Mouse (Mus musculus): ENCODE measurements around the gene Tlr4. TPM values are rescaled to one million over a fixed set of nuclear protein-coding genes. Genes with fewer than 3 reads are reported as not detected.

The Tlr4 gene
- polyA plus RNA-seq (2015; fragmentation: Nextera tagmentation; extraction: Ambion mirVana), result 1.9 and 2.0 TPM in 2 replicates

GRCm38 (mm10) chr4:66827463-66828162 lies at the start of gene Tlr4:
Tlr4 (plus strand) TSS chr4:66827584.
- H3K4me3 ChIP-seq (replicated peaks), result peak within 1 kb of the TSS; percentile 11
- H3K27me3 ChIP-seq, result no peaks in the 10 kb centered on the region
- peak within 1 kb of the TSS; percentile 33 for H3K27ac ChIP-seq
- peak within 1 kb of the TSS; percentile 49 for H3K4me2 ChIP-seq
- WGBS, result 32% methylated on average over 11 of the region's 11 CpGs
- no peaks in the 10 kb centered on the region for H3K9me3 ChIP-seq (replicated peaks)
- H3K36me3 ChIP-seq, result no peaks in the 10 kb centered on the region
- H3K9ac ChIP-seq, result no peak within 1 kb of the TSS
- ATAC-seq (replicated peaks; ENCODE audit: low FRiP score), result peak; percentile 79
- peaks cover 16% of the 10 kb centered on the region for H3K4me1 ChIP-seq

GRCm38 (mm10) chr4:66794283-66794682 lies 33.1 kb upstream of the Tlr4 start:
- no peaks in the 10 kb centered on the region for H3K36me3 ChIP-seq
- no peak for ATAC-seq (replicated peaks; ENCODE audit: low FRiP score)
- H3K4me2 ChIP-seq, result no peak overlapping the region
- H3K27me3 ChIP-seq, result no peaks in the 10 kb centered on the region
- no peaks in the 10 kb centered on the region for H3K4me1 ChIP-seq
- no peak overlapping the region for H3K9ac ChIP-seq
- no peak overlapping the region for H3K27ac ChIP-seq
- WGBS, result 84% methylated on average over 2 of the region's 2 CpGs
- no peaks in the 10 kb centered on the region for H3K9me3 ChIP-seq (replicated peaks)
- H3K4me3 ChIP-seq (replicated peaks), result no peak overlapping the region

DNA sequence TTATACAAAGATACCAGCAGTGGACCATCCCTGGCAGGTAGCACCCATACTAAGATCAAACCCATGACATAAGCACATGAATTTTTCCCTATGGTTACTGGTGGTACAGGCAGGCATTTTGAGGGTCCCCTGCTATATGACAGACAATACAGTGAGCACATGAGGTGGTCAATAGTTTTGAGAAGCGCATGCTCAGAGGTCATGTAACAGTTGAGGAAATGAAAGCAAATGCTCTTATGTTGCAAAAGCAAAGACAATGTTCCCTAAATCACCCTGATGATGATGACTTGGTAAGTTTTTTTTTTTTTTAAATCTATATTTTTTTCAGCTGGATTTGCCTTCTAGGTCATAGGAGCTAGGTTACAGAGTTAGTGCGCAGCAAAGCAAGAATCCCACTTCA lies 30.7 kb upstream of the Tlr4 start:
- Histone ChIP-seq H3K27ac (no peak overlapping the region), H3K9ac (no peak overlapping the region), H3K4me1 (no peaks in the 10 kb centered on the region), H3K9me3 (replicated peaks) (no peaks in the 10 kb centered on the region), H3K4me3 (replicated peaks) (no peak overlapping the region), H3K4me2 (no peak overlapping the region), H3K27me3 (no peaks in the 10 kb centered on the region), H3K36me3 (no peaks in the 10 kb centered on the region)
- 93% methylated on average over 2 of the region's 2 CpGs for WGBS
- no peak for ATAC-seq (replicated peaks; ENCODE audit: low FRiP score)

GRCm38 (mm10) chr4:66804552-66805301 lies 22.7 kb upstream of the Tlr4 start:
- no peak overlapping the region for H3K4me3 ChIP-seq (replicated peaks)
- no peak for ATAC-seq (replicated peaks; ENCODE audit: low FRiP score)
- no peak overlapping the region for H3K4me2 ChIP-seq
- H3K9ac ChIP-seq, result no peak overlapping the region
- H3K27ac ChIP-seq, result no peak overlapping the region
- H3K36me3 ChIP-seq, result no peaks in the 10 kb centered on the region
- H3K4me1 ChIP-seq, result no peaks in the 10 kb centered on the region
- WGBS, result 39% methylated on average over 4 of the region's 4 CpGs
- no peaks in the 10 kb centered on the region for H3K27me3 ChIP-seq
- H3K9me3 ChIP-seq (replicated peaks), result no peaks in the 10 kb centered on the region

GRCm38 (mm10) chr4:66805747-66806146 lies 21.6 kb upstream of the Tlr4 start:
- Histone ChIP-seq H3K27ac (no peak overlapping the region), H3K4me2 (no peak overlapping the region), H3K36me3 (no peaks in the 10 kb centered on the region), H3K4me3 (replicated peaks) (no peak overlapping the region), H3K4me1 (no peaks in the 10 kb centered on the region), H3K9ac (no peak overlapping the region), H3K9me3 (replicated peaks) (no peaks in the 10 kb centered on the region), H3K27me3 (no peaks in the 10 kb centered on the region)
- ATAC-seq (replicated peaks; ENCODE audit: low FRiP score), result no peak

DNA sequence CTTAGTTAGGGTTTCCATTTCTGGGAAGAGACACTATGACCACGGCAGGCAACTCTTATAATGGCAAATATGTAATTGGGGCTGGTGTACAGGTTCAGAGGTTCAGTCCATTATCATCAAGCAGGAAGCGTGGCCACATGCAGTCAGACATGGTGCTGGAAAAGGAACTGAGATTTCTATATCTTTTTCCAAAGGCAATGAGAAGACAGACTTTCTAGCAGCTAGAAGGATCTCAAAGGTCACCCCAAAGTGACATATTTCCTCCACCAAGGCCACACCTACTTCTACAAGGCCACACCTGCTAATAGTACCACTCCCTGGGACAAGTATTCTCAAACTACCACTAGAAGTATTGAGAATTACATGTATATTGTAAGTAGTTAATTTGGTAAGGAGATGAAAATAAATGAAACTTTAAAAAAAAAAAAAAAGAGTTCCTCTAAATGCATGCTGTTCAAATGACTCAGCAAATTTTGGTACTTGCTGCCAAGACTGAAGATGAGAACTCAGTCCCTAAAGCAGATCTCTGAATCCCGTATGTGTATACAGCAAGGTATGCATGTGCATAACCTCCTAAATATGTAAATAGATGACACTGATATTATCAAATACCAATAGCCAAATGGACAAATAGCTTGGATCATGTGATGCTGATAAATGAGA lies 10.9 kb upstream of the Tlr4 start:
- Histone ChIP-seq H3K4me3 (replicated peaks) (no peak overlapping the region), H3K9ac (no peak overlapping the region), H3K27ac (no peak overlapping the region), H3K9me3 (replicated peaks) (no peaks in the 10 kb centered on the region), H3K4me1 (no peaks in the 10 kb centered on the region), H3K4me2 (no peak overlapping the region), H3K27me3 (no peaks in the 10 kb centered on the region), H3K36me3 (no peaks in the 10 kb centered on the region)
- ATAC-seq (replicated peaks; ENCODE audit: low FRiP score), result no peak
- WGBS, result 87% methylated on average over 3 of the region's 3 CpGs

DNA sequence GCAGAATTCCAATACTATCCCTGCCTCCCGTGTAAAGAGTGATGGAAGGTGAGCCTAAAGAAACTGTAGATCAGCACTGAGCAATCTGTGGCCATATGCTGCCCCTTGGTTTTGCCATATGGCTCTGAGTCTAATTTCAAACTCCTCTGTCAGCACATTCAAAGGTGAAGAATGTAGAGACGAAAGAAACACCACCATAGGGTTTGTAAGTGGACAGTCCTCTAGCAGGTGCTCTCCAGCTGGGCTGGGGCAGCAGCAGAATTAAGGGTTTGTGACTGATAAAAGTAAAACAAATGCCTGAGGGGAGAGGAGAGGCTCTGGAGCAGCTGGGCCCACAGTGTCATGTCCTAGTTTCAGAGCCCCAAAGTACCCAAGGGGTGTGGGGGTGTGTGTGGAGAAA lies 6.2 kb upstream of the Tlr4 start:
- no peak overlapping the region for H3K27ac ChIP-seq
- no peaks in the 10 kb centered on the region for H3K4me1 ChIP-seq
- ATAC-seq (replicated peaks; ENCODE audit: low FRiP score), result no peak

GRCm38 (mm10) chr4:66821764-66822163 lies 5.6 kb upstream of the Tlr4 start:
- Histone ChIP-seq H3K27ac (no peak overlapping the region), H3K9me3 (replicated peaks) (no peaks in the 10 kb centered on the region), H3K4me1 (0 out of 2 replicates have a peak, but pooled peaks cover under 1% of the 10 kb centered on the region), H3K4me3 (replicated peaks) (no peak overlapping the region), H3K36me3 (no peaks in the 10 kb centered on the region), H3K9ac (no peak overlapping the region), H3K27me3 (no peaks in the 10 kb centered on the region), H3K4me2 (no peak overlapping the region)
- 85% methylated on average over 3 of the region's 3 CpGs for WGBS
- ATAC-seq (replicated peaks; ENCODE audit: low FRiP score), result no peak

More for the DNA sequence above, 6.2 kb upstream of the Tlr4 start:
- Histone ChIP-seq H3K36me3 (no peaks in the 10 kb centered on the region), H3K4me2 (no peak overlapping the region), H3K9ac (no peak overlapping the region), H3K9me3 (replicated peaks) (no peaks in the 10 kb centered on the region), H3K4me3 (replicated peaks) (no peak overlapping the region), H3K27me3 (no peaks in the 10 kb centered on the region)
- 68% methylated on average over 2 of the region's 2 CpGs for WGBS

DNA sequence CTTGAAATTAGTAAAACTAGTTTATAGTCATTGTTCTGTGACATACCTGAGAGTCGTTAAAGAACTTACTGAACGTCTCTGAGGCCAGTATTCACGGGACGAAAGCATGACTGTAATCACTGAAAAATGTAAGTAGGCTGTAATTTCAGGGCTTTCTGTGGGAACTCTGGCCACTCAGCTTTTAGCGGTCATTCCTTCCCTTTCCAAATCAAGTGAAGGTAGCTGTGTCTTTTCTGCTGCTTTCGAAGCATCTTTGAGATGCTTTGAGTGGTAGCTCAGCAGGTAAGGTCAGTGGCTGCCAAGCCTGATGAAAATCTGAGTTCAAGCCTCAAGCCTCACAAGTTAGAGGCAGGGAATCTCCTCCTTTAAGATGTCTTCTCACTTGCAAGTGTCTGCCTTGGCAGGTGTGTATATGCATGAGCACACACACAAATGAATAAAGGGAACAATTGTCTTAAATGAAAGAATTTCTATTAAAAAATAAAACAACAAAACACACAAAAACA lies 832 bp downstream of the Tlr4 start:
- ATAC-seq (replicated peaks; ENCODE audit: low FRiP score), result peak; percentile 61; the same call in 1 of the 2 replicates
- H3K9ac ChIP-seq, result no peak overlapping the region
- H3K4me3 ChIP-seq (replicated peaks), result peak overlapping the region; percentile 11
- no peaks in the 10 kb centered on the region for H3K36me3 ChIP-seq
- peak overlapping the region; percentile 33 for H3K27ac ChIP-seq
- H3K27me3 ChIP-seq, result no peaks in the 10 kb centered on the region
- H3K4me2 ChIP-seq, result peak overlapping the region; percentile 49
- H3K9me3 ChIP-seq (replicated peaks), result no peaks in the 10 kb centered on the region
- WGBS, result 20% methylated on average over 6 of the region's 6 CpGs
- peaks cover 16% of the 10 kb centered on the region for H3K4me1 ChIP-seq

GRCm38 (mm10) chr4:66828686-66829085 lies 1.3 kb downstream of the Tlr4 start:
- no peak overlapping the region for H3K4me3 ChIP-seq (replicated peaks)
- WGBS, result 8% methylated on average over 5 of the region's 5 CpGs
- peak overlapping the region; percentile 49; the same call in 1 of the 2 replicates for H3K4me2 ChIP-seq
- H3K9me3 ChIP-seq (replicated peaks), result no peaks in the 10 kb centered on the region
- ATAC-seq (replicated peaks; ENCODE audit: low FRiP score), result no peak
- H3K27ac ChIP-seq, result no peak overlapping the region; the same call in 1 of the 2 replicates
- no peak overlapping the region for H3K9ac ChIP-seq
- no peaks in the 10 kb centered on the region for H3K27me3 ChIP-seq
- H3K36me3 ChIP-seq, result no peaks in the 10 kb centered on the region
- H3K4me1 ChIP-seq, result peaks cover 16% of the 10 kb centered on the region

DNA sequence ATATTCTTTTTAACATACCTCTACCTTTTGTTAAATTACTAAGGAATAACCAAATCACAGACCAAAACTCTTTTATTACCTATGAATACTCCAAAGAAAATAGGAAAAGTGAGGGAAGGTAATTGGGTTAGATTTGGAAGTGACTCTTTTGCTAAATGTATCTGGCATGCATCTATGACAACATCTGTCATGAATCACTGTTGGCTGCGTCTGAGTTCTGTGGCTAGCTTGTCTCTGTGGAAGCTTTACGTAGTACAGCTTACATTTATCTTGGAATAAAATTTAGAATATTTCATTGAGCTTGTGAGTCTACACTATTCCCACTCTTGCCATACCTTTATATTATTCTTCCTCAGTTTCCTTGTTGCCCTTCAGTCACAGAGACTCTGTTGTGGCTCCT lies 10.7 kb downstream of the Tlr4 start:
- no peaks in the 10 kb centered on the region for H3K27me3 ChIP-seq
- no peak overlapping the region for H3K4me3 ChIP-seq (replicated peaks)
- no peak overlapping the region for H3K9ac ChIP-seq
- no peaks in the 10 kb centered on the region for H3K36me3 ChIP-seq
- H3K9me3 ChIP-seq (replicated peaks), result no peaks in the 10 kb centered on the region
- no peak overlapping the region for H3K4me2 ChIP-seq
- no peak overlapping the region for H3K27ac ChIP-seq
- ATAC-seq (replicated peaks; ENCODE audit: low FRiP score), result no peak
- H3K4me1 ChIP-seq, result no peaks in the 10 kb centered on the region
- 82% methylated on average over 2 of the region's 2 CpGs for WGBS

GRCm38 (mm10) chr4:66843255-66843654 lies 15.9 kb downstream of the Tlr4 start:
- Histone ChIP-seq H3K27me3 (no peaks in the 10 kb centered on the region), H3K4me3 (replicated peaks) (no peak overlapping the region), H3K27ac (no peak overlapping the region), H3K4me2 (no peak overlapping the region), H3K9ac (no peak overlapping the region), H3K4me1 (no peaks in the 10 kb centered on the region), H3K9me3 (replicated peaks) (no peaks in the 10 kb centered on the region), H3K36me3 (no peaks in the 10 kb centered on the region)
- 84% methylated on average over 1 of the region's 1 CpGs for WGBS
- no peak for ATAC-seq (replicated peaks; ENCODE audit: low FRiP score)

Measured in kidney, embryonic 15.5 days (tissue).